Mouse (Mus musculus) hindbrain, embryonic 13.5 days (tissue): ENCODE data around the gene Ssna1. TPM values are rescaled to one million over a fixed set of nuclear protein-coding genes. Genes with fewer than 3 reads are reported as not detected.
A peak's percentile ranks its signal among the peaks of the same experiment; 100 is the strongest.

Experiments
- ATAC-seq: fragments of 200-750 bp; cut with Nextera tagmentation; 2 replicates; pipeline ENCODE4 v1.8.0; 2017; ENCODE audit warnings: moderate TSS enrichment; ENCODE audit not compliant: low FRiP score
- H3K27ac ChIP-seq: fragments of 300-500 bp; sonication (generic); 2 replicates; pipeline ENCODE4 v1.5.1; 2015; ENCODE audit warnings: inconsistent platforms, mild to moderate bottlenecking, moderate library complexity
- H3K27me3 ChIP-seq: fragments of 300-500 bp; sonication (generic); 2 replicates; pipeline ENCODE4 v1.6.1; 2015; ENCODE audit warnings: mild to moderate bottlenecking, inconsistent platforms
- H3K36me3 ChIP-seq: fragments of 300-500 bp; sonication (generic); 2 replicates; pipeline ENCODE4 v1.6.1; 2015; ENCODE audit warnings: mild to moderate bottlenecking, inconsistent platforms
- H3K4me1 ChIP-seq: fragments of 300-500 bp; sonication (generic); replicated peaks from 2 replicates; pipeline ENCODE4 v1.6.1; 2015; ENCODE audit warnings: inconsistent platforms
- H3K4me2 ChIP-seq: fragments of 300-500 bp; sonication (generic); 2 replicates; pipeline ENCODE4 v1.6.1; 2015; ENCODE audit warnings: inconsistent platforms, mild to moderate bottlenecking, moderate library complexity
- H3K4me3 ChIP-seq: fragments of 300-500 bp; sonication (generic); 2 replicates; pipeline ENCODE4 v1.5.1; 2015; ENCODE audit warnings: mild to moderate bottlenecking, inconsistent platforms
- H3K9ac ChIP-seq: fragments of 300-500 bp; sonication (generic); 2 replicates; pipeline ENCODE4 v1.6.1; 2015; ENCODE audit warnings: mild to moderate bottlenecking, inconsistent platforms
- H3K9me3 ChIP-seq: fragments of 300-500 bp; sonication (generic); 2 replicates; pipeline ENCODE4 v1.6.1; 2016; ENCODE audit warnings: inconsistent platforms
- WGBS: fragments of 180-500 bp; shearing (Covaris S2); methylation state at CpG from one replicate; pipeline ENCODE4 v1.1.7; 2015; 5-methylcytosine and 5-hydroxymethylcytosine counted together
- polyA plus RNA-seq: library from polyadenylated mRNA; unstranded; fragments of >200 nt; fragmentation: Nextera tagmentation; extraction: Ambion mirVana; gene quantifications from 2 replicates; pipeline ENCODE4 v1.2.1, GENCODE M21; 2015

Gene Ssna1
- polyA plus RNA-seq, 1 experiment from 2014 or later: 199 TPM

- no peak within 1 kb of the TSS for H3K4me2 ChIP-seq
- H3K27me3 ChIP-seq: 0 out of 2 replicates have a peak, but pooled peaks cover 2% of the 10 kb centered on the region
- WGBS: 93% methylated on average over 10 of the region's 10 CpGs
- H3K4me1 ChIP-seq: peaks cover 30% of the 10 kb centered on the region
- no peaks in the 10 kb centered on the region for H3K9me3 ChIP-seq
- ATAC-seq: no peak
- peaks cover 69% of the 10 kb centered on the region for H3K36me3 ChIP-seq
- no peak within 1 kb of the TSS for H3K9ac ChIP-seq
- no peak within 1 kb of the TSS for H3K4me3 ChIP-seq
- no peak within 1 kb of the TSS for H3K27ac ChIP-seq
These were observed 25.8 kb downstream of the Ssna1 start, which contains the start of gene AL732309.1 for GRCm38 (mm10) chr2:25246183-25247072. Gene AL732309.1 (minus strand): TSS chr2:25246863.

GRCm38 (mm10) chr2:25244144-25244543 is 28.1 kb downstream of the Ssna1 start:
- H3K4me2 ChIP-seq: no peak overlapping the region
- peaks cover 46% of the 10 kb centered on the region for H3K36me3 ChIP-seq
- WGBS: 95% methylated on average over 4 of the region's 4 CpGs
- H3K27me3 ChIP-seq: peaks cover 7% of the 10 kb centered on the region; the same call in 1 of the 2 replicates
- ATAC-seq: no peak
- H3K27ac ChIP-seq: no peak overlapping the region
- H3K9ac ChIP-seq: no peak overlapping the region
- peaks cover 42% of the 10 kb centered on the region for H3K4me1 ChIP-seq
- no peak overlapping the region for H3K4me3 ChIP-seq
- no peaks in the 10 kb centered on the region for H3K9me3 ChIP-seq

GRCm38 (mm10) chr2:25243342-25243741 is 28.9 kb downstream of the Ssna1 start:
- Histone ChIP-seq H3K27ac (no peak overlapping the region), H3K4me2 (peak overlapping the region; percentile 89), H3K27me3 (peaks cover 10% of the 10 kb centered on the region; the same call in 1 of the 2 replicates), H3K36me3 (peaks cover 38% of the 10 kb centered on the region), H3K4me3 (peak overlapping the region; percentile 70), H3K9ac (peak overlapping the region; percentile 90), H3K9me3 (no peaks in the 10 kb centered on the region), H3K4me1 (peaks cover 42% of the 10 kb centered on the region)
- WGBS: 81% methylated on average over 8 of the region's 8 CpGs
- no peak for ATAC-seq

GRCm38 (mm10) chr2:25242101-25242506 is 30.1 kb downstream of the Ssna1 start, which contains the start of the genes Rnf208 and Cysrt1:
Gene Rnf208 (plus strand): TSS chr2:25242255.
Gene Cysrt1 (minus strand): TSS chr2:25242452.
- no peaks in the 10 kb centered on the region for H3K9me3 ChIP-seq
- H3K4me2 ChIP-seq: peak within 1 kb of the TSS; percentile 89
- peak within 1 kb of the TSS; percentile 90 for H3K9ac ChIP-seq
- peaks cover 22% of the 10 kb centered on the region for H3K27me3 ChIP-seq
- peak within 1 kb of the TSS; percentile 78 for H3K27ac ChIP-seq
- H3K4me1 ChIP-seq: peaks cover 42% of the 10 kb centered on the region
- peaks cover 26% of the 10 kb centered on the region for H3K36me3 ChIP-seq
- peak within 1 kb of the TSS; percentile 70 for H3K4me3 ChIP-seq
- ATAC-seq: peak; percentile 52
- WGBS: 0% methylated on average over 45 of the region's 59 CpGs

GRCm38 (mm10) chr2:25241438-25241775 is 30.8 kb downstream of the Ssna1 start:
- Histone ChIP-seq H3K4me2 (peak overlapping the region; percentile 89), H3K27ac (peak overlapping the region; percentile 78), H3K36me3 (peaks cover 19% of the 10 kb centered on the region), H3K4me3 (peak overlapping the region; percentile 70), H3K9ac (peak overlapping the region; percentile 90), H3K4me1 (peaks cover 42% of the 10 kb centered on the region), H3K27me3 (peaks cover 28% of the 10 kb centered on the region), H3K9me3 (no peaks in the 10 kb centered on the region)
- peak; percentile 40 for ATAC-seq
- 18% methylated on average over 6 of the region's 6 CpGs for WGBS

GRCm38 (mm10) chr2:25240723-25241437 is 31.4 kb downstream of the Ssna1 start:
- peaks cover 33% of the 10 kb centered on the region for H3K27me3 ChIP-seq
- 1% methylated on average over 29 of the region's 29 CpGs for WGBS
- no peaks in the 10 kb centered on the region for H3K9me3 ChIP-seq
- H3K4me2 ChIP-seq: peak overlapping the region; percentile 89
- peaks cover 14% of the 10 kb centered on the region for H3K36me3 ChIP-seq
- H3K27ac ChIP-seq: peak overlapping the region; percentile 78
- peak overlapping the region; percentile 90 for H3K9ac ChIP-seq
- peak; percentile 60 for ATAC-seq
- peak overlapping the region; percentile 70 for H3K4me3 ChIP-seq
- H3K4me1 ChIP-seq: peaks cover 42% of the 10 kb centered on the region

- Histone ChIP-seq H3K4me2 (peak overlapping the region; percentile 89), H3K4me3 (peak overlapping the region; percentile 70), H3K27ac (peak overlapping the region; percentile 68), H3K27me3 (peaks cover 37% of the 10 kb centered on the region), H3K9me3 (no peaks in the 10 kb centered on the region), H3K4me1 (peaks cover 42% of the 10 kb centered on the region), H3K9ac (peak overlapping the region; percentile 90), H3K36me3 (peaks cover 9% of the 10 kb centered on the region)
- ATAC-seq: peak; percentile 14
- WGBS: 53% methylated on average over 8 of the region's 8 CpGs
These were observed 31.9 kb downstream of the Ssna1 start for GRCm38 (mm10) chr2:25240310-25240709.

- H3K27me3 ChIP-seq: peaks cover 43% of the 10 kb centered on the region
- peaks cover 42% of the 10 kb centered on the region for H3K4me1 ChIP-seq
- H3K9me3 ChIP-seq: no peaks in the 10 kb centered on the region
- no peak overlapping the region for H3K27ac ChIP-seq
- H3K4me2 ChIP-seq: no peak overlapping the region
- H3K9ac ChIP-seq: no peak overlapping the region
- no peak overlapping the region for H3K4me3 ChIP-seq
- ATAC-seq: no peak
- WGBS: 89% methylated on average over 3 of the region's 3 CpGs
- H3K36me3 ChIP-seq: peaks cover 7% of the 10 kb centered on the region; the same call in 1 of the 2 replicates
These were observed 32.5 kb downstream of the Ssna1 start for GRCm38 (mm10) chr2:25239766-25240165.

GRCm38 (mm10) chr2:25238106-25238505 is 34.1 kb downstream of the Ssna1 start:
- no peak overlapping the region for H3K27ac ChIP-seq

GRCm38 (mm10) chr2:25237522-25237921 is 34.7 kb downstream of the Ssna1 start:
- H3K9me3 ChIP-seq: no peaks in the 10 kb centered on the region
- H3K27ac ChIP-seq: no peak overlapping the region
- no peak for ATAC-seq
- WGBS: 74% methylated on average over 4 of the region's 4 CpGs
- H3K4me3 ChIP-seq: no peak overlapping the region
- H3K27me3 ChIP-seq: peaks cover 49% of the 10 kb centered on the region
- H3K9ac ChIP-seq: no peak overlapping the region
- H3K36me3 ChIP-seq: no peaks in the 10 kb centered on the region
- no peak overlapping the region for H3K4me2 ChIP-seq
- peaks cover 23% of the 10 kb centered on the region for H3K4me1 ChIP-seq

More at GRCm38 (mm10) chr2:25238106-25238505, 34.1 kb downstream of the Ssna1 start:
- Histone ChIP-seq H3K27me3 (peaks cover 52% of the 10 kb centered on the region), H3K4me3 (no peak overlapping the region), H3K9me3 (no peaks in the 10 kb centered on the region), H3K4me2 (no peak overlapping the region), H3K36me3 (no peaks in the 10 kb centered on the region), H3K4me1 (peaks cover 29% of the 10 kb centered on the region), H3K9ac (no peak overlapping the region)
- ATAC-seq: no peak

GRCm38 (mm10) chr2:25236614-25237013 is 35.6 kb downstream of the Ssna1 start, which contains the start of gene Rnf224:
Gene Rnf224 (minus strand): TSS chr2:25236787.
- no peak for ATAC-seq
- Histone ChIP-seq H3K4me1 (peaks cover 14% of the 10 kb centered on the region), H3K9me3 (no peaks in the 10 kb centered on the region), H3K4me2 (no peak within 1 kb of the TSS), H3K27ac (no peak within 1 kb of the TSS), H3K9ac (no peak within 1 kb of the TSS), H3K36me3 (no peaks in the 10 kb centered on the region), H3K4me3 (no peak within 1 kb of the TSS), H3K27me3 (peaks cover 52% of the 10 kb centered on the region)
- WGBS: 43% methylated on average over 8 of the region's 8 CpGs

GRCm38 (mm10) chr2:25234551-25235220 is 37.6 kb downstream of the Ssna1 start:
- H3K4me3 ChIP-seq: no peak overlapping the region
- H3K27ac ChIP-seq: no peak overlapping the region
- no peak for ATAC-seq
- H3K27me3 ChIP-seq: peaks cover 64% of the 10 kb centered on the region
- no peak overlapping the region for H3K4me2 ChIP-seq
- 78% methylated on average over 5 of the region's 5 CpGs for WGBS
- no peaks in the 10 kb centered on the region for H3K9me3 ChIP-seq
- H3K4me1 ChIP-seq: no peaks in the 10 kb centered on the region
- H3K36me3 ChIP-seq: no peaks in the 10 kb centered on the region
- no peak overlapping the region for H3K9ac ChIP-seq
